Comparison of ENCODE assay signal across 12 mouse cellular contexts in the genomic region with DNA sequence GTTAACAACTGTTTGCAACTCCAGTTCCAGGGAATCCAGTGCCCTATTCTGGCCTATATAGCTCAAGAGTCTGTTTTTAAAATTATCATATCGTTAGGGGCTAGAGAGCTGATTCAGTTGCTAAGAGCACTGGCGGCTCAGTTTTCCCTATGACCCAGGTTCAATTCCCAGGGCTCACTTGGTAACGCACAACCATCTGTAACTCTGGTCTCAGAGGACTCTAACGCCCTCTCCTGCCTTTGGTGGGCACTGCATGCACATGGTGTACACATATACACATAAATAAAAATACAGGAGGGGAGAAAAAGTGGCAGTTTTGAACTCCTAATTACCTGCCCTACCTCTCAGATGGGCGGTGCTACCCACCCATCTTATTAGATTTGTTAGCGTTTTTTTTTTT. TPM values are rescaled to one million over a fixed set of nuclear protein-coding genes. Genes with fewer than 3 reads are reported as not detected.
A peak's percentile ranks its signal among the peaks of the same experiment; 100 is the strongest.
DNase-seq lines count a peak whose midpoint lies in the region; ATAC-seq and TF ChIP-seq lines count a peak whose summit lies in the region.
"Had no signal": no experiment of that assay in that cellular context is flagged by ENCODE, and none has a peak within 500 bp of the region (broad histone marks: within the 10 kb centered on the region; RNA-seq: fewer than 3 reads in every experiment).

No protein-coding gene starts in this region.

- TF ChIP-seq CTCF in heart, adult 2 months (IDR thresholded peaks at IDR 0.05) = peak; percentile 26
- TF ChIP-seq CTCF in ES-Bruce4 (IDR thresholded peaks at IDR 0.05; ENCODE audit: low read depth, low read length) = peak; percentile 45

- H3K36me3 ChIP-seq in heart, adult 2 months (ENCODE audit: control insufficient read depth, insufficient read depth, low read length) = no peaks in the 10 kb centered on the region
- no peaks in the 10 kb centered on the region for H3K36me3 ChIP-seq in kidney, embryonic 14.5 days (ENCODE audit: control insufficient read depth, insufficient read depth, low read length)
- H3K36me3 ChIP-seq in ES-Bruce4 (ENCODE audit: control insufficient read depth, insufficient read depth, low read length, poor library complexity, severe bottlenecking) = no peaks in the 10 kb centered on the region
- no peaks in the 10 kb centered on the region for H3K36me3 ChIP-seq in limb, embryonic 12.5 days
- H3K36me3 ChIP-seq: limb, embryonic 15.5 days had no signal

- H3K4me2 ChIP-seq in kidney, embryonic 14.5 days (replicated peaks; ENCODE audit: low read depth, low read length) = no peak overlapping the region
- H3K4me2 ChIP-seq in limb, embryonic 12.5 days = no peak overlapping the region
- H3K4me2 ChIP-seq: forebrain, embryonic 13.5 days; limb, embryonic 15.5 days had no signal

- no peak for DNase-seq in heart, adult 2 months
- no peak for DNase-seq in heart, adult 11 months
- peak; percentile 19 for DNase-seq in kidney, postnatal 4 days
- no peak for DNase-seq in left cerebral cortex, adult 8-10 months (ENCODE audit: low spot score in 2 of 2)
- DNase-seq: adrenal gland, postnatal 10 days; cerebellum, postnatal 36 days had no signal

- intact Hi-C loops in heart, adult 2 months (cut with DNase I) = loop anchor here (10.0 kb wide), 1 partner anchor 472 kb away; no protein-coding TSS in a partner anchor

- H3K9ac ChIP-seq in heart, adult 2 months (ENCODE audit: low read depth, low read length) = no peak overlapping the region
- no peak overlapping the region for H3K9ac ChIP-seq in kidney, embryonic 14.5 days (ENCODE audit: low read depth, low read length)
- H3K9ac ChIP-seq in ES-Bruce4 (ENCODE audit: low read depth, poor library complexity, severe bottlenecking) = no peak overlapping the region
- H3K9ac ChIP-seq in limb, embryonic 12.5 days (replicated peaks) = no peak overlapping the region
- H3K9ac ChIP-seq: forebrain, embryonic 13.5 days; limb, embryonic 15.5 days had no signal

- no peak for TF ChIP-seq POLR2A in heart, adult 2 months (IDR thresholded peaks at IDR 0.05; ENCODE audit: insufficient read depth, low read depth, low read length)
- no peak for TF ChIP-seq POLR2A in ES-Bruce4 (IDR thresholded peaks at IDR 0.05; ENCODE audit: insufficient read depth, low read length)

- no peak for ATAC-seq in kidney, embryonic 14.5 days (ENCODE audit: low FRiP score, low TSS enrichment)
- no peak for ATAC-seq in limb, embryonic 12.5 days (ENCODE audit: insufficient number of reproducible peaks, insufficient read depth, low FRiP score, low TSS enrichment, low read depth)
- ATAC-seq in frontal cortex, adult (ENCODE audit: low TSS enrichment) = no peak
- ATAC-seq: forebrain, embryonic 13.5 days had no signal

- H3K27ac ChIP-seq in heart, adult 2 months = no peak overlapping the region
- no peak overlapping the region for H3K27ac ChIP-seq in kidney, embryonic 14.5 days (ENCODE audit: low read depth, low read length)
- peak overlapping the region; percentile 58; the same call in 1 of the 2 replicates for H3K27ac ChIP-seq in ES-Bruce4 (ENCODE audit: insufficient read depth, low read length)
- peak overlapping the region; percentile 35; the same call in 1 of the 2 replicates for H3K27ac ChIP-seq in limb, embryonic 12.5 days
- H3K27ac ChIP-seq: forebrain, embryonic 13.5 days; limb, embryonic 15.5 days had no signal

- H3K4me1 ChIP-seq in heart, adult 2 months (ENCODE audit: control insufficient read depth, insufficient read depth, low read length) = no peaks in the 10 kb centered on the region
- no peaks in the 10 kb centered on the region for H3K4me1 ChIP-seq in kidney, embryonic 14.5 days (ENCODE audit: control insufficient read depth, insufficient read depth, low read length)
- no peaks in the 10 kb centered on the region for H3K4me1 ChIP-seq in ES-Bruce4 (ENCODE audit: control insufficient read depth, insufficient read depth, low read length)
- H3K4me1 ChIP-seq in limb, embryonic 12.5 days (replicated peaks) = no peaks in the 10 kb centered on the region

- H3K27me3 ChIP-seq in heart, adult 2 months (ENCODE audit: control insufficient read depth, insufficient read depth, low read length) = no peaks in the 10 kb centered on the region
- H3K27me3 ChIP-seq in kidney, embryonic 14.5 days (ENCODE audit: control insufficient read depth, insufficient read depth, low read length) = no peaks in the 10 kb centered on the region
- H3K27me3 ChIP-seq in ES-Bruce4 (ENCODE audit: control insufficient read depth, insufficient read depth, low read length, poor library complexity, severe bottlenecking) = no peaks in the 10 kb centered on the region
- H3K27me3 ChIP-seq in limb, embryonic 12.5 days = no peaks in the 10 kb centered on the region
- H3K27me3 ChIP-seq: forebrain, embryonic 13.5 days; limb, embryonic 15.5 days had no signal

- no peak overlapping the region for H3K4me3 ChIP-seq in heart, adult 2 months
- no peak overlapping the region for H3K4me3 ChIP-seq in kidney, embryonic 14.5 days (ENCODE audit: low read length)
- no peak overlapping the region for H3K4me3 ChIP-seq in ES-Bruce4 (ENCODE audit: low read depth, low read length)
- H3K4me3 ChIP-seq in limb, embryonic 12.5 days (replicated peaks) = no peak overlapping the region
- H3K4me3 ChIP-seq: forebrain, embryonic 13.5 days; limb, embryonic 15.5 days had no signal

- H3K79me2 ChIP-seq in heart, adult 2 months (replicated peaks; ENCODE audit: control insufficient read depth, insufficient read depth, low read length) = no peaks in the 10 kb centered on the region

- no peaks in the 10 kb centered on the region for H3K9me3 ChIP-seq in kidney, embryonic 14.5 days (ENCODE audit: control insufficient read depth, low read length)
- H3K9me3 ChIP-seq in ES-Bruce4 (replicated peaks; ENCODE audit: control insufficient read depth, insufficient read depth, low read length, poor library complexity, severe bottlenecking) = no peaks in the 10 kb centered on the region
- H3K9me3 ChIP-seq in limb, embryonic 12.5 days = no peaks in the 10 kb centered on the region
- H3K9me3 ChIP-seq: forebrain, embryonic 13.5 days; limb, embryonic 15.5 days had no signal

- TF ChIP-seq EP300 in heart, adult 2 months (IDR thresholded peaks at IDR 0.05; ENCODE audit: insufficient read depth, low read depth, low read length) = no peak
- no peak for TF ChIP-seq EP300 in ES-Bruce4 (IDR thresholded peaks at IDR 0.05; ENCODE audit: insufficient read depth, low read depth, low read length)

- WGBS in heart, adult 2 months = 93% methylated on average over 6 of the region's 6 CpGs
- 89% methylated on average over 6 of the region's 6 CpGs for WGBS in kidney, embryonic 14.5 days
- WGBS in limb, embryonic 12.5 days = 85% methylated on average over 6 of the region's 6 CpGs

RNA-seq across cellular contexts. Expression of gene Wee1, which starts 41.2 kb away (rescaled TPM):
- 1 to 10 TPM; 8.3 to 8.6 TPM for total RNA-seq in heart, adult 2 months (2021)
- 2.7 and 4.5 TPM in 2 replicates for polyA plus RNA-seq in heart, adult 2 months (2012; rRNA removed)
- polyA plus RNA-seq in kidney, embryonic 14.5 days (2014; fragmentation: Nextera tagmentation; extraction: Ambion mirVana) = 29.4 and 35.7 TPM in 2 replicates
- 58.7 and 60.1 TPM in 2 replicates for polyA plus RNA-seq in ES-Bruce4 (2011; ENCODE audit: insufficient read depth, insufficient read length, low read depth, missing spikeins)
- polyA plus RNA-seq in limb, embryonic 12.5 days (2016; fragmentation: Nextera tagmentation; extraction: Ambion mirVana) = 39.8 and 41.0 TPM in 2 replicates
- total RNA-seq in left cerebral cortex, adult 8-10 months (2022) = 10 to 100 TPM; 21.0 to 24.7 (median 22.3) TPM

RNA-seq across cellular contexts. Expression of gene Swap70, which starts 58.5 kb away (rescaled TPM):
- total RNA-seq in heart, adult 2 months (2021) = 10 to 100 TPM; 12.1 to 12.7 TPM
- polyA plus RNA-seq in heart, adult 2 months (2012; rRNA removed) = 7.7 and 8.8 TPM in 2 replicates
- polyA plus RNA-seq in kidney, embryonic 14.5 days (2014; fragmentation: Nextera tagmentation; extraction: Ambion mirVana) = 15.7 and 30.3 TPM in 2 replicates
- 40.1 and 41.7 TPM in 2 replicates for polyA plus RNA-seq in ES-Bruce4 (2011; ENCODE audit: insufficient read depth, insufficient read length, low read depth, missing spikeins)
- polyA plus RNA-seq in limb, embryonic 12.5 days (2016; fragmentation: Nextera tagmentation; extraction: Ambion mirVana) = 37.0 and 38.2 TPM in 2 replicates
- total RNA-seq in left cerebral cortex, adult 8-10 months (2022) = 10 to 100 TPM; 10.5 to 12.7 (median 12.1) TPM

Comparison
In these comparisons a context has a peak if more than half of its experiments do, and no peak if none do; other contexts are left out.
1. DNase-seq: peak in kidney, postnatal 4 days (2 of 2); none in heart, adult 2 months (0 of 2), heart, adult 11 months (single experiment) and left cerebral cortex, adult 8-10 months (0 of 2).
2. H3K27ac ChIP-seq: peak in ES-Bruce4 (single experiment) and limb, embryonic 12.5 days (single experiment); none in heart, adult 2 months (single experiment) and kidney, embryonic 14.5 days (single experiment).